Mouse (Mus musculus) brain, embryonic 14.5 days (tissue): ENCODE data around the gene Pigw.

Experiments
- CTCF ChIP-seq: fragments of 200-500 bp; IDR thresholded peaks from 2 replicates; pipeline ENCODE4 v1.5.1; 2012; ENCODE audit warnings: inconsistent platforms, mild to moderate bottlenecking, moderate library complexity, borderline replicate concordance; ENCODE audit not compliant: insufficient read depth, insufficient read length; ENCODE audit errors: extremely low read depth
- POLR2A ChIP-seq: fragments of 200-500 bp; IDR thresholded peaks from 2 replicates; pipeline ENCODE4 v1.6.1; 2012; ENCODE audit warnings: mild to moderate bottlenecking, inconsistent platforms, borderline replicate concordance; ENCODE audit not compliant: poor library complexity, insufficient read depth, insufficient read length, severe bottlenecking; ENCODE audit errors: extremely low read depth

DNA sequence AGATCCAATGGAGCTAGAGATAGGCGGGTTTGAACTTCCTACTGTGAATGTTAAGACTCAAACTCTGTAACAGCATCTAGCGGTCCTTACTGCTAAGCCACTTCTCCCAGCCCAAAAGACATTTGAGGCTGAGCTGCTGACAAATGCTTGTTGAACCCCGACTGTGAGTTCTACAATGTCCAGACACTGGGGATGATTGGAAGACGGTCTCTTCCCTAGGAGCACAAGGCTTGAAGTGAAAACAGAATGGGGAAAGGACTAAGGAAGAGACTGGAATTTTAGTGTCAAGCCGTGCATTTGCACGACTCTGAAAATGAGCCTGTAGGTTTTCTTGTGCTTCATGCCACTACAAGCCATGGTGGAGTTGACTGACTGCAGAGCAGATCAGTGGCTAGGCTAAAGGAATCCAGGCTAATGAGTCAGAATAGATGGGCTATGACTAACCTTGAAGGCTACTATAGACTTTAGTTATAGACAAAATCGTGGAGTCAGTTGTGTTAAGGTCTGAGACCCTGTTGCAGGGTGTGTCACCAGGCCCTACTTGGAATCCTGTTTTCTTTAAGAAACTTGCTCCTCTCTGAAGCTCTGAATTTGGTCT is 36.7 kb upstream of the Pigw start:
- TF ChIP-seq CTCF (no peak), POLR2A (no peak)
